ENCODE assay signal across 12 mouse cellular contexts in the genomic region with DNA sequence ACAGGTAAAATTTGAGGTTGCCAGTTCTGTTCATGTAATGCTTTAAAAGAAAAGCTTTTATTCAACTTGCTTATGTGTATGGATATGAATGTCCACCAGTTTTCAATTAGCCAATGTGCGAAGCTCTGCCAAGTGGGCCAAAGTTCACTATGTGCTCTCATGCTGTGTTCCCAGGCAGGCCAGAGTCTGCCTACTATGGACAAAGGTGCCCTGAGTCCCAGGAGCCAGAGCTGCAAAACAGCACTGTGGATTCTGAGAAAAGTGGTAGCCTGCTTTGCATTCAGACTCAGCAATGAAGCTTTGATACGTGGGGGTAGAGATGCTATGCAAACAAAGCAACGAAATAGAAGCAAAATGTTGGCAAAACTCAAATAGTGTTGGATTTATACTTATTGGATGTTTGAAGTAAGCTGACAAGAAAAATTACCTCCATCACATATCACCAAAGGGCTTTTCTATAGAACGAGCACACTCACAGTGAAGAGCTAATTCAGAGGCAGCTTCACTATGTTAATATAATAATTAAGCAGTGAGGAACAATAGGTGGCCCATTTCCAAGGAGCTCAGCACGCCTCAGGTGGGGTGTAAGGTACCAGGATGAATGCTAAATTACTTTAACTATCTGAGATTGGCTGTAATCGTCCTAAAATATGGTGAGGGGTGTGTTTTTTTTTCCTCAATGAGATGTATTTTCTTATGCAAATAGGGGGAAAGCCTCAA.
DNase-seq lines count a peak whose midpoint lies in the region; ATAC-seq and TF ChIP-seq lines count a peak whose summit lies in the region.
"Had no signal": no experiment of that assay in that cellular context is flagged by ENCODE, and none has a peak within 500 bp of the region (broad histone marks: within the 10 kb centered on the region; RNA-seq: fewer than 3 reads in every experiment).

No protein-coding gene starts in this region.

- no peak for TF ChIP-seq EP300 in heart, adult 2 months (IDR thresholded peaks at IDR 0.05; ENCODE audit: insufficient read depth, low read depth, low read length)

- no peak overlapping the region for H3K9ac ChIP-seq in heart, adult 2 months (ENCODE audit: low read depth, low read length)
- no peak overlapping the region for H3K9ac ChIP-seq in heart, embryonic 11.5 days (ENCODE audit: low read depth, low read length)
- H3K9ac ChIP-seq: limb, embryonic 15.5 days; neural tube, embryonic 12.5 days had no signal

- no peaks in the 10 kb centered on the region; the same call in 1 of the 2 replicates for H3K4me1 ChIP-seq in heart, adult 2 months (ENCODE audit: control insufficient read depth, insufficient read depth, low read length)
- H3K4me1 ChIP-seq in heart, embryonic 11.5 days (ENCODE audit: control insufficient read depth, insufficient read depth, low read length) = no peaks in the 10 kb centered on the region
- H3K4me1 ChIP-seq: limb, embryonic 15.5 days; neural tube, embryonic 12.5 days had no signal

- no peaks in the 10 kb centered on the region for H3K79me2 ChIP-seq in heart, adult 2 months (replicated peaks; ENCODE audit: control insufficient read depth, insufficient read depth, low read length)

- ATAC-seq in heart, embryonic 11.5 days (replicated peaks; ENCODE audit: insufficient number of reproducible peaks, low FRiP score, low TSS enrichment) = no peak

- no peaks in the 10 kb centered on the region for H3K36me3 ChIP-seq in heart, adult 2 months (ENCODE audit: control insufficient read depth, insufficient read depth, low read length)
- H3K36me3 ChIP-seq in heart, embryonic 11.5 days (ENCODE audit: control insufficient read depth, insufficient read depth, low read length) = no peaks in the 10 kb centered on the region
- H3K36me3 ChIP-seq: limb, embryonic 15.5 days; neural tube, embryonic 12.5 days had no signal

- no peaks in the 10 kb centered on the region for H3K27me3 ChIP-seq in heart, adult 2 months (ENCODE audit: control insufficient read depth, insufficient read depth, low read length)
- H3K27me3 ChIP-seq in heart, embryonic 11.5 days (ENCODE audit: control insufficient read depth, insufficient read depth, low read length) = no peaks in the 10 kb centered on the region
- H3K27me3 ChIP-seq: limb, embryonic 15.5 days; neural tube, embryonic 12.5 days had no signal

- peak; percentile 50 to 66 for DNase-seq in heart, adult 2 months
- DNase-seq in right cerebral cortex, postnatal 10 days (ENCODE audit: low spot score in 2 of 2) = peak; percentile 24 to 28
- DNase-seq in right cerebral cortex, adult 18-20 months = no peak
- peak; percentile 72 to 74 for DNase-seq in heart, postnatal 10 days
- DNase-seq in skeletal muscle tissue, adult 2 months (ENCODE audit: low read depth, low spot score) = peak; percentile 27
- no peak for DNase-seq in thymus, postnatal 10 days (ENCODE audit: low spot score in 2 of 2)
- no peak for DNase-seq in thymus, adult 18-20 months
- DNase-seq: cerebellum, adult 9-10 months; thymus, adult 2 months had no signal

- H3K9me3 ChIP-seq in heart, embryonic 11.5 days (replicated peaks; ENCODE audit: control insufficient read depth, low read length) = no peaks in the 10 kb centered on the region
- H3K9me3 ChIP-seq: limb, embryonic 15.5 days; neural tube, embryonic 12.5 days had no signal

- H3K4me2 ChIP-seq in heart, embryonic 11.5 days = no peak overlapping the region
- H3K4me2 ChIP-seq: limb, embryonic 15.5 days; neural tube, embryonic 12.5 days had no signal

- peak overlapping the region; percentile 11; the same call in 1 of the 2 replicates for H3K27ac ChIP-seq in heart, adult 2 months
- H3K27ac ChIP-seq in heart, embryonic 11.5 days (ENCODE audit: low read depth, low read length) = no peak overlapping the region
- H3K27ac ChIP-seq: limb, embryonic 15.5 days; neural tube, embryonic 12.5 days had no signal

- no peak overlapping the region for H3K4me3 ChIP-seq in heart, adult 2 months
- no peak overlapping the region for H3K4me3 ChIP-seq in heart, embryonic 11.5 days (ENCODE audit: low read depth, low read length)
- H3K4me3 ChIP-seq: limb, embryonic 15.5 days; neural tube, embryonic 12.5 days had no signal

- TF ChIP-seq POLR2A in heart, adult 2 months (IDR thresholded peaks at IDR 0.05; ENCODE audit: insufficient read depth, low read depth, low read length) = no peak

- intact Hi-C loops in heart, adult 2 months (cut with DNase I) = no loop called here
- intact Hi-C loops in heart, postnatal 10 days (cut with DNase I) = no loop called here

- no peak for TF ChIP-seq CTCF in heart, adult 2 months (IDR thresholded peaks at IDR 0.05)

- WGBS in heart, adult 2 months = 63% methylated on average over 6 of the region's 6 CpGs
- 70% methylated on average over 6 of the region's 6 CpGs for WGBS in heart, embryonic 11.5 days (ENCODE audit: insufficient replicate concordance)

Comparison
In these comparisons a context has a peak if more than half of its experiments do, and no peak if none do; other contexts are left out.
1. DNase-seq: peak in heart, adult 2 months (2 of 2), right cerebral cortex, postnatal 10 days (2 of 2), heart, postnatal 10 days (2 of 2) and skeletal muscle tissue, adult 2 months (single experiment); none in right cerebral cortex, adult 18-20 months (single experiment), thymus, postnatal 10 days (0 of 2) and thymus, adult 18-20 months (0 of 2).